Mouse (Mus musculus) CD4-positive, CD25-positive, alpha-beta regulatory T cell, adult 4 months (primary cell): Measurements from ENCODE around the gene Mrps24. TPM values are rescaled to one million over a fixed set of nuclear protein-coding genes. Genes with fewer than 3 reads are reported as not detected.

Experiments used
- ATAC-seq: one replicate; pipeline ENCODE4 v1.8.0; 2017
- polyA plus RNA-seq, 2 experiments: library from polyadenylated mRNA; unstranded; fragments of 100-300 nt; shearing (Covaris generic); gene quantifications; one replicate each; pipeline ENCODE4 v1.2.1; 2017

Mrps24 gene
- 10 to 100 TPM; 39.0 to 47.3 TPM for polyA plus RNA-seq

DNA sequence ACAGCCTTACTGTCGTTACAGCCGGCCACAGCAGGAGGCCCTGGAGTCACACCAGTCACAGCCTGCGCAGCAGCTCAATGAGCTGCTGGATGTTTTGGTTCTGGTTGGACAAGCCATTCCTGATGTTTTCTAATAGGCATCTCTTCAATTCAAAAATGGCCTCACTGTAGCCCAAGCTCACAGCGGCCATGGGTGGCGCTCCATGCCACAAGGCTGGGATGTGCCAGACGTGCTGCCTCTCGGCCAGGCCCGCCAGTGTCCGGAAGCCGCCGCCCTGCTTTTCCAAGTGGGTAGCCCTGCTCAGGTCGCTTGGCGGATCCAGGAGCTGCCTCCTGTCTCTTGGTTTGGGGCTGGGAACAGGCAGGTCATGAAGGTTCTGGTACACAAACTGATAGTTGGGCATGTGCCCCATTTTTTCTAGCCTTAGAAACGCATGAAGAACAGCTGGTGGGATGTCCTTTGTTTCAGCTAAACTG is at the start of gene Mrps24:
TSS of gene Mrps24 (minus strand) at position 51 of the 476 bp plus-strand sequence.
- ATAC-seq: no peak

DNA sequence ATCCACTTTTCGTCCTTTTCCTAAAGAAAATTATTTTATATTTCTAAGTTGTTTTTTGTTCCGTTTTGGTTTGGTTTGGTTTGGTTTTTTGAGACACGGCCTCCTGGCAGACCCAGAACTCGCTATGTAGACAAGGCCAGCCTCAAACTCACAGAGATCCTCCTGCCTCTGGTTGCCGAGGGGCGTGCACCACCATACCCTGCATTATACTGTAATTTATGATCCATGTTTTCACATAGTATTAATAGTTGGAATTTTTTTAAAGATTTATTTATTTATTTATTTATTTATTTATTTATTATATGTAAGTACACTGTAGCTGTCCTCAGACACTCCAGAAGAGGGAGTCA is 47.1 kb upstream of the Mrps24 start:
- no peak for ATAC-seq

DNA sequence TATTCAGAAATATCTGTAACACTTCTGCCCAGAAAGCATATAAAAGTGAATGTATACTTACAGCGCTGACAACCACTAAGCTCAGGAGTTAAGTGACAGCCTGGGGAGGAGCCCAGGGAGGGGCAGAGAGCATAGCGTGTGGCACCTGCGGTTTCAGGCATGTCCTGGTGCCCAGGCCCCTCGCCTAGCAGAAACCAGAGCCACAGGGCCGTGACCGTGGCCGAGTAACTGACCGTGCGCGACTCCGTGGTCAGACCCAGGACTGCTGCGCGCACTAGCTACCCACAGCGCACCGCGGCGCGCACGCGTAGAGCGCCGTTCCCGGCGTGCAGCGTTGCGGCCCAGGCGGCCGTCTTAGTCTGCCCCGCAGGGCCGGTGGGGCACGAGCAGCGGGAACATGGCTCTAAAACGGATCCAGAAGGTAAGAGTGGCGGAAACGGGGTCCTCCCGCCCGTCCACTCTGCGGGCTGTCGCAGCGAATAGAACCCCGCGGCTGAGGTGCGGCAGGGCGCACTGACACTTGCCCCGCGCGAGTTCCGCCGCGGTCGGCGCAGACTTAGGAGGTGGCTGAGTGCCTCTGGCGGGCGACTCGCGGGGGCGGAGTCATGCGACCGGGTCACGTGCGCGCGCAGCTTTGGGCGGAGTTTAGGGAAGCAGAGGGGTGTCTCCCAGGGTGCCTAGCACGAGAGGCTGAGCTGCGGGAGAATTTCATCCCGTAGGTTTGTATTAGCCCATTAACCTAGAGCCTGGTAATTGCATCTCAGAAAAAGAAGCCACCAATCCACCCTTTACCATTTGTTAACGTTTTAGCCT is 46.5 kb upstream of the Mrps24 start, which contains the start of gene Urgcp:
TSS of gene Urgcp (minus strand) at position 557 of the 813 bp plus-strand sequence.
- peak; percentile 94 for ATAC-seq

DNA sequence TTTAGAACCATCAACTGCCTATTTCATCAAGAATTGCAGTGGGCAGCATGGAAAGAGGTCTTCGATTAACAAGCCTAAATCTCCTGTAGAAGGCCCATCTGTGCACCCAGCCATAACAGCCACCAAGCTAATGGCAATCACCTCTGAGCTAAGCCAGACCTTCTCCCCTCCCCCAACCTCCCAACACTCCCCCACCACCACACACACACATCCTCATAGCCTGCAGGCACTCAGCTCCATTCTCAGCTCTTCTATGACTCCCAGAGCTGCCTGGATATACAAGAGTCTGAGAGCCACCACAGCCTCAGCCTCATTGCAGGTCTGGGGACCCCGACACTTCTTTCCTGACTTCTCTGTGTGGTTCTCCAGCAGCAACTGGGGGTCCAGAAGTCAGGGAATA is 38.3 kb upstream of the Mrps24 start:
- no peak for ATAC-seq

DNA sequence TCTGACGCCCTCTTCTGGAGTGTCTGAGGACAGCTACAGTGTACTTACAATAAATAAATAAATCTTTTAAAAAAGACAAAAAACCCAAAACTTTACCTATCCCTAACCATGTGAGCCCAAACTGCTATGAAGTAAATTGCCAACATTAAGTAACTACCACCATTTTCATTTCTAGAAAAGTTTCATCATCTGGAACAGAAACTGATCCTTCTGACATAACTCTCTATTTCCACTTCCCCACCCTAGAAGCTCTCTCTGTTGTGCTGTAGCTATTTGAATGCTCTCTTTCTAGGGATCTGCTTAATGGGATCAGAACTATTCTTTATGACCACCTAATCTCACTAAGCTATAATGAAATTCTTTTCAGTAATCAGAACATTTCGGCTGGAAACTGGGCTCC is 29.5 kb upstream of the Mrps24 start:
- no peak for ATAC-seq

DNA sequence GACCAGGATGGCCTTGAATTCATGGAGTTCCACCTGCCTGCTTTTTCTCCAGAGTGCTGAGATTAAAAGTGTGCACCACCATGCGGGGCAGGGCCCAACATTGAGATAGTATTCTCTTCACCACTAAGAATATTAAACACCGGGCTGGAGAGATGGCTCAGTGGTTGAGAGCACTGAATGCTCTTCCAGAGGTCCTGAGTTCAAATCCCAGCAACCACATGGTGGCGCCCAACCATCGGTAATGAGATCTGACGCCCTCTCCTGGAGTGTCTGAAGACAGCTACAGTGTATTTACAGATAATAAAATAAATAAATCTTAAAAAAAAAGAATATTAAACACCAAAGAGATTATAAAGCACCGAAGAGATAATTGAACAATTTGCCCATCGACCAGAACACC is 26.6 kb upstream of the Mrps24 start:
- no peak for ATAC-seq

DNA sequence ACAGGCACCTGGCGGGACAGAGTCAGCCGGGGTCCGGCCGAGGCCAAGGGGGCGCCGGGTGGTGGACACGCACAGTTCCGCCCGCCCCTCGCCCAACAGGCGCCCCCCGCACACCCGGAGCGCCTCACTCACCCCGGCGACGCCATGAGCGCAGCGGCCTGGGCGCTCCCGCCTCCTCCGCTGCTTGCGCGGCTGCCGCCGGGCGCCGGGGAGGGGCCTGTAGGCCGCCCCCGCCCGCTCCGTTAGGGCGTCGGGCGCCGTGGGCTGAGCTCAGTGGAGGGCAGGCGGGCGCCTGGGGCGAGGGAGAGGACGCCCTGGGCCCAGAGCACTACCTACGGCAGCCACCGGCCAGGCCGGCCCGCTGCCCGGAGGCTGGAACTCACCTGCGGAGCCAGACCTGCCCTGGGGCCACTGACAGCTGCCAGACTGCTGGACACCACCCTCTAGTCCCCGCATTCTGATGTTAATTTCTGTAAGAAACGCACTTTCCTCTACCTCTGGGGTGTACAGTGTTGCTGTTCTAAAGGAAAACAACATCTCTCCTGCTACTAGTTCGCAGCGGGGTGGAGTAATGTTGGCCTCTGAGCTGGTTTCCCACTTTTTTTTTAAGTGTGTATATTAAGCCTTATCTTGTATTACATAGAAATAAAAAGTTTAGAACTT is 25.6 kb upstream of the Mrps24 start:
- peak; percentile 93 for ATAC-seq

DNA sequence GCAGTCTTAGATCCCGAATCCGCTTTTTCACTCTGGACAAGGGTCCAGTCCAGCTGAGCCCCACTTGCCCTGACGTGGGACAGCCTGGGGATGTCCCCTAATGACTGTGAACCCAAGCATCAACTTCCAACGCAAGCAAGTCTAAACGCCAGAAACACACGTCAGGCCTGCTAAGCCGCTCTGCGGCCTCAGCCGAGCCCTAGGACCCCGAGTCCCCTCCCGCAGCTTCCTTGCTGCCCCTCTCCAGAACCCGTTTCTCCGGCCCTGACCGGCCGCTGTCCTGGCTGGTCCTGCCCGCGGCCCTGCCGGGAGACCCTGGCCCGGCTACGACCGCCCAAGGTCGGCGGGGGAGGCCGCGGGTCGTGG is 25.1 kb upstream of the Mrps24 start:
- ATAC-seq: peak; percentile 36

DNA sequence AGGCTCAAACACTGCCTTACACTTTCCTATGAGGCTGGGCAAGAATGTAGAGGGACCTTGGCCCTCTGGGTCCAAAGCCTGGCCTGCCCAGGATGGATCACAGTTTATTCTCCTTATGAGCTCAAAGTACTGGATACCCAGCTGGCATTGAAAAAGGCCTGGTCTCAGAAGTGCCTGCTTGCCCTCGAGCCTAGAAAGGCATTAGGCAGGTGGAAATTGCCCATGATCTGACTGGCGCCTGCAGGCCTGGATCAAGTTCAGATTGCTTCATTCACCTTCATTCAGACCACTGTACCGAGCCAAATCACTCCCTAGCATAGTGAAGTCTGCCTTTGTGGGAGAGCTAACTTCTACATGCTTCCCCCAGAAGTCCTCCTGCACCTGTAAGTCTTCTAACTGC is 24.4 kb upstream of the Mrps24 start:
- ATAC-seq: no peak

DNA sequence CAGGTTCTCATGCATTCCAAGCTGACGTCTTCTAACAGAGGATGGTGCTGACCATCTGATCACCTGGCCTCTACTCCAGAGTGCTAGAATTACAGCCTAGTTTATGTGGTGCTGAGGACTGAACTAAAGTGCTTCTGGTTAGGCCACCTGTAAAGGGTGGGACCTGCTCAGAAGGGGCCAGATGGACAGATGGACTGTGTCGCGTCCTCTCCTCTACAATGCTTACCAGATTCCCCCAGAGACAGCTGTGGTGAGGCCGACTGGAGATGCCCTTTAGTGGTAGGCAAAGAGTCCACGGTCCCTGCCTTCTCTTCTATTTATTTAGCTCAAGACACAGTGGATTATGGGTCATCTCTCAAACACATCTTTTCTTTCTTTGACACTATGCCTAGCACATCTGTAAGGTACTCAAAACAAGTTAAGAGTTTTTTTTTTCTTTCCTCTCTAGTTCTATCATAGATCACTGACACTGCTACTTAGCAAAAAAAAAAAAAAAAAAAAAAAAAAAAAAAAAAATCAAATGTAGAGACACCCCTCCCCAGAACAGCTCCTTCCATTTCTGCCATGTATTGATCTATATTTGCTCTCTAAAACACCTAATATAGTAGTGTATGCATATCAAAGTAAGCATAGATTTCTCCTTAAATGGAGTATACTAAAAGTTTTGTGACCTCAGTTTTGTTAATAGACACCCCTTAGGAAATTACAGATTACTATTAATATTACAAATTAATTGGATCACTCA is 23.6 kb upstream of the Mrps24 start:
- no peak for ATAC-seq

DNA sequence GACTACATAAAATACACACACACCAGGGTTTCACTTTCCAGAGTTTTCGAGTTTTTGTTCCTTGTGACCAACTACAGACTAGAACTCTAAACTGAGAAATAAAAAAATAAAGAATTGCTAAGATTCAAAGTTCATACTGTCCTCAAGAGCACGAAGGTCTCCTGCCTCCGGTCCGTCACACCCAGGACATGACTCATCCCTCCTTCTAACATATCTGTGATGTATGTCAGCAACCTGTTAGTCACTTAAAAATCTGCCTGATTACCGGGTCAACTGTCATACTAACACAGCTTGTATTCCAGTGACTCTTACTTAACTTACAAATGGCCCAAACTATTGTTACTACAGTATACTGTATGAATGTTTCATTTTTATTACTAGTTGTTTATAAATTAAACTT is 21.7 kb upstream of the Mrps24 start:
- no peak for ATAC-seq

DNA sequence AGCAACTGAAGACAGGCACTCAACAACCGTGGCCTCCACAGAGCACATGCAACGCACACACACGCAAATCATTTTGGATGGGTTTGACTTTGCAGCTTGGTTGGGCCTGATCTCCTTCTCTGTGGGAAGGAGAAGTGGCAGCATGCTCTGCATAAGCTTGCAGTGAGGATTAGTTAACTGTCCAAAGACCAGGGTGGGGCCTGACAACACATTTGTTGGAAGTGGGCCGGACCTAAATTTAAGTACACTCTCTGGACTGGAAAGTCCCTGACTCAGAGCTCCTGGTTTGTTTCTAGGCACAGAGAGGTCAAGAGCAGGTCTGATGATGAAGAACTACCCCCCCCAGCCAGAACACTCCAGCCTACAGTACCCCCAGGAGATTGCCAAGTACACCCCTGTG is 18.8 kb upstream of the Mrps24 start:
- no peak for ATAC-seq

DNA sequence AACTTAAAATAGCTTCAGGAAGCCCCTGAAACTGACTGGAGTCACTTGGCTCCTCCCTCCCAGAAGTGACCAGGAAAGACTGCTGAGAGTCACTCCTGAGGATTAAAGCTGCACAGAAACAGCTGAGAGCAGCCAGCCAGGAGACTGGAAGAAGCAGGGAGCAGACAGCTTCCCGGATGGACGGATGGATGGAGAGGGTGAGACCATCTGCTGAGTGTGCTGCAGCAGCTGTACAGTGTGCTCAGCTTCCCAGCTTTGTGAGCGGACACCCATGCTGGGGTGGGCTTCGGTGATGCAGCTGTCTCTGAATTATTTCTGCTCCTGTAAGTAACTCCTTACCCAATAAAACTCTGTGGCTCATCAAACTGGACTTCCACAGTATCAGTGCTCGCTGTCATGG is 16.9 kb upstream of the Mrps24 start:
- ATAC-seq: no peak

DNA sequence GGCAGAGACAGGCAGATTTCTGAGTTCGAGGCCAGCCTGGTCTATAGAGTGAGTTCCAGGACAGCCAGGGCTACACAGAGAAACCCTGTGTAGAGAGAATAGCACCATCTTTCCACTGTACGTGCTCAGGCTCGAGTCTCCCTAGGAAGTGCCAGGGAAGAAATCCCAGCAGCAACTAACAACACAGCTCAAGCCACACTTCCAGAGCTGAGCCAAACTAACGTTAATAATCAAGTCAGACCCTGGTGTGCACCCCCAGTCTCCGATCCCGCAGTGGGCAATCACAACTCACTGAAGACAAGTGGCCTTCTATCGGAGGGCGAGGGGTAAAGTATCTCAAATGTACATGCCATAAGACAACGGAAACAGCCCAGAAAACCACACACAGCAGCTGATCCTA is 14.1 kb upstream of the Mrps24 start:
- no peak for ATAC-seq

DNA sequence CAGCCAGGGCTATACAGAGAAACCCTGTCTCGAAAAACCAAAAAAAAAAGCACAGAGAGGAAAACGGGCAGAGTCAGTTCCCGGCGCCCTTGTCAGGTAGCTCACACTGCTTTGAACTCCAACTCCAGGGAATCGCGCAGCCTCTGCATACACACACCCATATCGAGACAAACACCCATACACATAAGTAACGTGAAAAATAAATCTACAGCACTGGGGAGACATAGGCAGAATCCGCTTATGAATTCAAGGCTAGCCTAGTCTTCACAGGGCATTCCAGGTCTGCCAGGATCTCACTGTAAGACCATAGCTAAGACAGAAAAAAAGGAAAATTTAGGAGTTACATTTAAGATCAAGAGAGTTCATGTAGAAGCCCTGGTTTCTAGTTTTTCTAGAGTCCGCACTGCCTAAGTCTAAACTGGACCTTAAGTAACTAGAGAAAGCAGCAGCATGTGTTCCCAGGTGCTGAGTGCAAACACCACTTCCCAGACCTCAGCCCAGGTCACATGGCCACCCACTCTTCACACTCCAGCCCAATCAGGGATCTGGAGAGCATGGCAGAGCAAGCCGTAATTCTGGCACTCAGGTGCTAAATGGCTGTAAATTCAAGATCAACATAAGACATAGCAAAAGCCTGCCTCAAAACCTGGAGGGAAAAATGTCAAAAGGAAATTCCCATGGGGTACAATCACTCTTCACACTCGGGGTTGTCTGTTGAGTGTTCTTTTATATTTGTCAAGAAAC is 3.3 kb upstream of the Mrps24 start:
- no peak for ATAC-seq

DNA sequence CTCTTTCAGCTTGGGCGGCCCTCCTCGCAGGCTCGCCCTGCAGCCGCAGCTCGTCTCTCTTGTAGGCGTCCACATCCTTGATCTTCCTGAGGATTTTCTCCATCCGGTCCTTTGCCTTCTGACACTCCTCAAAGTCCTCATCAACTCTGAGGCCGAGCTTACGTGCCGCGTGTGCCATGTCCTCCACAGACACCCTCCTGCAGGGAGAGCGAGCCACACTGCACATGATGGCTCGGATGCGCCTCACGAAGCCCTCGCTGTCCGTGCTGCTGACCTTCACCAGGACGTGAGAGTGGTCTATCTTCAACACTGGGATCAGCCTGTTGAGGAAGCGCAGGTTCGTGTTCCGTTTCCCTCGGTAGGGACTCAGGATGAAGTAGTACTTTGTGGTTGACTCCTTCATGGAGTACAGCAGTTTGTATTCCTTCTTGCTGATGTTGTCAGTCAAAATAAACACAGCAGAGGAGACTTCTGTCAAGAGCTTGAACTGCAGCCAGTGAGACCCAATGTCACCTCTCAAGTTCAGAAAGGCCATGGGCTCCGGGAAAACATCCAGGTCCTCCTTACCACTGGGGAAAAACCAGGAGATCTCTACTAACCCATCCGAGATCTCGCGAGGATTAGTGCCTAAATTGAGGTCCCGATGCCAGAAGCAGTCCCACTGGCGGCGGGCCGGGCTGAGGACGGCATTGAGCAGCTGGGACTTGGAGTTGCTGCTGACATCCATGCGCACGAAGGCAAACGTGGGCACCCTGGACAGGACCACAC is 1.6 kb upstream of the Mrps24 start:
- no peak for ATAC-seq

DNA sequence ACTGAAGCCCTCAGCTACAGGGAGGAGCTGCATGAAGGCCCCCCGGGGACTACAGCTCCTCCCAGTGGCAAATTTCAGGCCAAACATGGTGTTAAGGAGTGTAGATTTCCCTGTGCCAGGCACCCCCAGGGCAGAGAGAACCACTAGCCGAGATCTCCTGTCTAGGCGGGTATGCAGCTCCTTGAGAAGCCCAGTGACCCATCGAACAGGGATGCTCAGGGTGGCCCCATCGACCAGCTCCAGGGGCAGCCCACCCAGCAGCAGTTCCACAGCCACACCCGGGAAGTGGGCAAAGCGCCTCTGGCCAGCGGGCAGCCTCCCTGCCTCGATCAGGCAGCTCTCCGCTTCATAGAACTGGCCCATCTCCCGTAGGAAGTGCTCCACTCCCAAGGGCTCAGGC is 766 bp upstream of the Mrps24 start:
- ATAC-seq: no peak

DNA sequence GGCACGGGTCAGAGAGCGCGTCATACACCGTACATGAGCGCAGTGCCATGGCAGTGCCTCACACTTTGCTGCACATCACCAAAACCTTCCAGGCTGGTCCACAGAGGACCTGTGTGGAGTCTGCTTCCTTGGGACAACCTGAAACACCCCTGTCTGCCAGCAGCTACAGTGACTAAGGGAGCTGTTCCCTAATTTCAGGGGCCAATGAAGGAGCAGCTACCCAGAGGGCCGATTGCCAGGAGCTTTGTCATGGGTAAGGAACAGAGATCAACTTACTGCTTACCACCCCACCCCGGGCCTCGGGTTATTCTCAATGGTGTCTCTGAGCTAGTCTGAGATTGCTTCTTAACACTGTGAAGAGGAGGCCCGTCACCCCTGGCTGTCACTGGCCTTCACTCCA is 301 bp downstream of the Mrps24 start:
- no peak for ATAC-seq

DNA sequence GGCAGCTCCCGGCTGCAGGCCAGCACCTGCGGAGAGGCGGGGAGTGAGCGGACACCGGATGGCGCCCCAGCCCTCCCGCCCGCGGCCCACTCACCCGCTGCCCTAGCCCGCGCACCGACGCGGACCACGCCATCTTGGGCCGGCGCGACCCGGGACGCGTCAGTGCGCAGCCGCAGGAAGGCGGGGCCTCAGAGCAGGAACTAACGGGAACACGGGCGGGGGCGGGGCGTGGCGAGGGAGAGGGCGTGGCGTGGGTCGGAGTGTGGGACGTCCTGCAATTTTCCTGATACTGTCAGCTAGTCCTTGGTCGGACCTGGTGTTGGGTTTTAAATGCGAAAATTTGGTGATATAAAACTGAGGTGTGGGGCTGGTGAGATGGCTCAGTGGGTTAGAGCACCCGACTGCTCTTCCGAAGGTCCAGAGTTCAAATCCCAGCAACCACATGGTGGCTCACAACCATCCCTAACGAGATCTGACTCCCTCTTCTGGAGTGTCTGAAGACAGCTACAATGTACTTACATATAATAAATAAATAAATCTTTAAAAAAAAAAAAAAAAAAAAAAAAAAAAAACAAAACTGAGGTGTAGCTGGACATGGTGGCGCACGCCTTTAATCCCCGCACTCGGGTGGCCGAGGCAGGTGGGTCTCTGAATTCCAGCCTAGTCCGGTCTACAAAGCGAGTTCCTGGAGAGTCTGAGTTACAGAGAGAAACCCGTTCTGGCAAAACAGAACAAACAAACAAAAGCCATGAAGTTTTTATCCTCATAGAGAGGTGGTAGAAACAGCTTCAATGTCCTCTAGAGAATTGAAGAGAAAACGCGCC is 7.7 kb downstream of the Mrps24 start:
- ATAC-seq: peak; percentile 92

DNA sequence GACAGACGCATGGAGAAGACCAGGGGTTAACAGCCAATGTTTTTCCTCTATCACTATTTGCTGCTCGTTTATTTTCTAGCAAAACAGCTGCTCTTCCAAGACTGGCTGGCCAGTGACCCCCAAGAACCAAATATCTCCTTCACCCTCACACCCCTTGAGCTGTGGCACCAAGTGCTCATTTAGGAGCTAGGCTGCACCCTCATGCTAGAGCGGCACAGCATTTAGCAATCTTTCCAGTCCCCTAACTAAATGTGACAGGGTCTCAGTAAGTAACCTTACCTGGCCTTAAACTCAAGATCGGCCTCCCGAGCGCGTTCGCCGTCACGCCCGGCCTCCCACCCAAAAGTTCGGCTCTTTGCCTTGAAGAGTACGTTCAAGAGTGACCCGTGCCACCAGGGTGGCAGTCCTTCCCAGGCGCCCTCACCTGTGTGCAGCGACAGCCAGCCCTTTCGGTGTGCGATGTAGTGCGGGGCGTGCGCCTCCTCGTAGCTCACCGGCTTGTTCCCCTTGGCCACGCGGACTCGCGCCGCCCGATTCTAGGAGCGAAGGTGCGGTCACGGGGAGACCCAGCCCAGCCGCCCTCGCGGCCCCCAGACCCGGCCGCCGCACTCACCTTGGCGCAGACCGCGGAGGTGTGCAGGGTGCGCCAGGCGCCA is 8.5 kb downstream of the Mrps24 start:
- ATAC-seq: peak; percentile 63

DNA sequence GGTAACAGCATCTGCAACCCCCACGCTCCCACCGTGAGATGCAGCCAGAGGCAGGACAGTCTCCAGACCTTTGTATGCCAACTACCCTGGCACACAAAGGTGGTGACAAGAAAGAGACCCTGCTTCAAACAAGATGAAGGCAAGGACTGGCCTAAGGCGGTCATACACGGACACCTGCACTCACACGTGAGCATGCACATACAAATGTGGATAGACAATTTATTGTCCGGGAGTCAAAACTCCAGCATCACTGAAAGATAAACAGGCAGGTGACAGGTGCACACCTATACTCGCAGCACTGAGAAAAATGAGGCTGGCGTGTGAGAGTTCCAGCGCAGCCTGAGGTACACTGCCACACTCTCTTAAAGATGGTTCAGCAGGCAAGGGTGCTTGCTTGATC is 9.5 kb downstream of the Mrps24 start:
- ATAC-seq: no peak
